ENCODE assay signal across 19 mouse cellular contexts in the genomic region with DNA sequence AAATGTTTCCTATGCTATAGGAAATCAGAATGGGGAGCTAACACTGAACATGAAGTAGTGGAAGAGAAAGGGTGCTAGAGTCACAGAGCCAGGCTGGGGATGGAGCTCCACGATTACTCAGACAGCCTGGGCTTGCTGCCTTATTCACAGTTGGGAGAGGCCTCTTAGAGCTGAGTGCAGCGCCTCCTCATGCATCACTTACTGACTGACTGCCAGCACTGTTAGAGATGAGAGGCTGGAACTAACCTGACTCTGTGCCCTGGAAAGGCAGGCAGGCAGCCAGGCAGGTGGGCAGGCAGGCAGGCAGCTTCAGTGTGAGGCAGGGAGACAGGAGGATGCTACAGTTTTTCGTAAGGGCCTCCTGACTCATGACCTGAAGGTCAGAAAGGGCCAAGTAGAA. TPM values are rescaled to one million over a fixed set of nuclear protein-coding genes. Genes with fewer than 3 reads are reported as not detected.
A peak's percentile ranks its signal among the peaks of the same experiment; 100 is the strongest.
DNase-seq lines count a peak whose midpoint lies in the region; ATAC-seq lines count a peak whose summit lies in the region.
"Had no signal": no experiment of that assay in that cellular context is flagged by ENCODE, and none has a peak within 500 bp of the region (broad histone marks: within the 10 kb centered on the region; RNA-seq: fewer than 3 reads in every experiment).

No protein-coding gene starts in this region.

- no peaks in the 10 kb centered on the region for H3K4me1 ChIP-seq in hindbrain, embryonic 14.5 days (replicated peaks; ENCODE audit: control insufficient read depth, insufficient read depth, low read length)
- H3K4me1 ChIP-seq: embryonic facial prominence, embryonic 15.5 days; limb, embryonic 13.5 days had no signal

- no peaks in the 10 kb centered on the region for H3K36me3 ChIP-seq in hindbrain, embryonic 14.5 days (replicated peaks; ENCODE audit: control insufficient read depth, insufficient read depth)

- peak; percentile 55 to 56 for DNase-seq in left cerebral cortex, adult 18-20 months (ENCODE audit: low spot score in 2 of 2)
- no peak for DNase-seq in left cerebral cortex, adult 11 months (ENCODE audit: low spot score)
- DNase-seq in cerebellum, adult 8-10 months = peak; percentile 20
- DNase-seq in gastrocnemius, adult 18-20 months (ENCODE audit: low spot score) = peak; percentile 40
- DNase-seq in skeletal muscle tissue, adult 2 months (ENCODE audit: low read depth, low spot score) = peak; percentile 34
- no peak for DNase-seq in hindbrain, embryonic 14.5 days (ENCODE audit: low spot score)
- DNase-seq: heart, postnatal 4 days; kidney, postnatal 10 days; lung, postnatal 36 days; spleen, adult 18-20 months had no signal

- H3K27ac ChIP-seq in hindbrain, embryonic 14.5 days = no peak overlapping the region
- H3K27ac ChIP-seq: embryonic facial prominence, embryonic 15.5 days; heart, adult 2 months; limb, embryonic 13.5 days; stomach, postnatal 0 days had no signal

- H3K9ac ChIP-seq in hindbrain, embryonic 14.5 days = no peak overlapping the region
- H3K9ac ChIP-seq: embryonic facial prominence, embryonic 15.5 days; limb, embryonic 13.5 days had no signal

- H3K4me2 ChIP-seq in hindbrain, embryonic 14.5 days (replicated peaks) = no peak overlapping the region
- H3K4me2 ChIP-seq: embryonic facial prominence, embryonic 15.5 days; limb, embryonic 13.5 days; midbrain, embryonic 11.5 days had no signal

- no peak for ATAC-seq in hindbrain, embryonic 14.5 days (ENCODE audit: low FRiP score)
- no peak for ATAC-seq in activated CD4-positive, CD25-positive, alpha-beta regulatory T cell, adult 4 months
- ATAC-seq: CD4-positive, CD25-positive, alpha-beta regulatory T cell, adult 4 months; forebrain, embryonic 16.5 days had no signal

- no peaks in the 10 kb centered on the region for H3K9me3 ChIP-seq in hindbrain, embryonic 14.5 days (ENCODE audit: control insufficient read depth, low read length)
- H3K9me3 ChIP-seq: embryonic facial prominence, embryonic 15.5 days; limb, embryonic 13.5 days had no signal

- WGBS in hindbrain, embryonic 14.5 days = 87% methylated on average over 3 of the region's 3 CpGs

- H3K27me3 ChIP-seq in hindbrain, embryonic 14.5 days (ENCODE audit: control insufficient read depth, insufficient read depth, low read length) = no peaks in the 10 kb centered on the region
- H3K27me3 ChIP-seq: embryonic facial prominence, embryonic 15.5 days; limb, embryonic 13.5 days had no signal

- no peak overlapping the region for H3K4me3 ChIP-seq in hindbrain, embryonic 14.5 days (replicated peaks; ENCODE audit: low read length)
- H3K4me3 ChIP-seq: embryonic facial prominence, embryonic 15.5 days; heart, adult 2 months; limb, embryonic 13.5 days; myocyte had no signal

RNA-seq across cellular contexts. Expression of a gene that starts 20.1 kb away (rescaled TPM):
- 10 to 100 TPM; 71.6 to 82.2 TPM for total RNA-seq in left cerebral cortex, adult 18-20 months (2021)
- total RNA-seq in gastrocnemius, adult 18-20 months (2021) = 10 to 100 TPM; 35.6 to 47.6 TPM
- 64.9 and 75.8 TPM in 2 replicates for polyA plus RNA-seq in hindbrain, embryonic 14.5 days (2014; fragmentation: Nextera tagmentation; extraction: Ambion mirVana)
- 100 to 1,000 TPM; 135 to 153 TPM for polyA plus RNA-seq in activated CD4-positive, CD25-positive, alpha-beta regulatory T cell, adult 4 months (2017; shearing (Covaris generic))

RNA-seq across cellular contexts. Expression of a gene that starts 20.2 kb away (rescaled TPM):
- total RNA-seq in left cerebral cortex, adult 18-20 months (2021) = not detected
- not detected for total RNA-seq in gastrocnemius, adult 18-20 months (2021)
- 0.21 and 0.23 TPM in 2 replicates for polyA plus RNA-seq in hindbrain, embryonic 14.5 days (2014; fragmentation: Nextera tagmentation; extraction: Ambion mirVana)
- polyA plus RNA-seq in activated CD4-positive, CD25-positive, alpha-beta regulatory T cell, adult 4 months (2017; shearing (Covaris generic)) = 1 to 10 TPM in 1 of 2 experiments, under 1 TPM in 1; 0.59 to 2.4 TPM
- total RNA-seq: heart, adult 2 months had no signal
- polyA plus RNA-seq: forebrain, embryonic 16.5 days had no signal

Comparison
In these comparisons a context has a peak if more than half of its experiments do, and no peak if none do; other contexts are left out.
1. DNase-seq: peak in left cerebral cortex, adult 18-20 months (2 of 2), cerebellum, adult 8-10 months (single experiment), gastrocnemius, adult 18-20 months (single experiment) and skeletal muscle tissue, adult 2 months (single experiment); none in left cerebral cortex, adult 11 months (single experiment) and hindbrain, embryonic 14.5 days (single experiment).